8 mouse cellular contexts compared by ENCODE assay signal in genomic region chr1:23256630-23257001, GRCm38 (mm10).
DNase-seq lines count a peak whose midpoint lies in the region; ATAC-seq and TF ChIP-seq lines count a peak whose summit lies in the region.

No protein-coding gene starts in this region.

- TF ChIP-seq CTCF in ES-Bruce4 (IDR thresholded peaks at IDR 0.05; ENCODE audit: low read depth, low read length): no peak
- TF ChIP-seq CTCF in heart, postnatal 0 days (IDR thresholded peaks at IDR 0.05; ENCODE audit: low read depth): no peak
- TF ChIP-seq CTCF in liver, postnatal 0 days (IDR thresholded peaks at IDR 0.05; ENCODE audit: low read depth): no peak
- TF ChIP-seq CTCF in olfactory bulb, adult 2 months (IDR thresholded peaks at IDR 0.05; ENCODE audit: insufficient read depth, low read depth, low read length): no peak

- H3K9me3 ChIP-seq in ES-Bruce4 (replicated peaks; ENCODE audit: control insufficient read depth, insufficient read depth, low read length, poor library complexity, severe bottlenecking): no peaks in the 10 kb centered on the region
- no peaks in the 10 kb centered on the region for H3K9me3 ChIP-seq in forebrain, embryonic 12.5 days
- H3K9me3 ChIP-seq in heart, postnatal 0 days (replicated peaks; ENCODE audit: control insufficient read depth, low read length): peaks cover 4% of the 10 kb centered on the region
- H3K9me3 ChIP-seq in liver, postnatal 0 days (ENCODE audit: low read length): peaks cover 3% of the 10 kb centered on the region; the same call in 1 of the 2 replicates

- ATAC-seq in forebrain, embryonic 12.5 days (ENCODE audit: low FRiP score): no peak
- ATAC-seq in heart, postnatal 0 days (ENCODE audit: insufficient read depth, low read depth): peak; percentile 69
- ATAC-seq in liver, postnatal 0 days: peak; percentile 63

- H3K27me3 ChIP-seq in ES-Bruce4 (ENCODE audit: control insufficient read depth, insufficient read depth, low read length, poor library complexity, severe bottlenecking): no peaks in the 10 kb centered on the region
- H3K27me3 ChIP-seq in forebrain, embryonic 12.5 days: no peaks in the 10 kb centered on the region
- H3K27me3 ChIP-seq in heart, postnatal 0 days (ENCODE audit: control insufficient read depth, insufficient read depth, low read length): no peaks in the 10 kb centered on the region
- H3K27me3 ChIP-seq in liver, postnatal 0 days (ENCODE audit: insufficient read depth, low read length): no peaks in the 10 kb centered on the region

- no peak overlapping the region for H3K27ac ChIP-seq in ES-Bruce4 (ENCODE audit: insufficient read depth, low read length)
- H3K27ac ChIP-seq in forebrain, embryonic 12.5 days: peak overlapping the region; percentile 95
- peak overlapping the region; percentile 99 for H3K27ac ChIP-seq in heart, postnatal 0 days (ENCODE audit: low read depth)
- peak overlapping the region; percentile 97 for H3K27ac ChIP-seq in liver, postnatal 0 days (ENCODE audit: low read depth)
- H3K27ac ChIP-seq in olfactory bulb, adult 2 months (ENCODE audit: insufficient read depth, low read depth, low read length): peak overlapping the region; percentile 49

- H3K4me3 ChIP-seq in ES-Bruce4 (ENCODE audit: low read depth, low read length): peak overlapping the region; percentile 89
- H3K4me3 ChIP-seq in forebrain, embryonic 12.5 days (replicated peaks): peak overlapping the region; percentile 78
- H3K4me3 ChIP-seq in heart, postnatal 0 days (ENCODE audit: low read depth, low read length): peak overlapping the region; percentile 80
- H3K4me3 ChIP-seq in liver, postnatal 0 days (ENCODE audit: low read depth, low read length): peak overlapping the region; percentile 84
- peak overlapping the region; percentile 86 for H3K4me3 ChIP-seq in olfactory bulb, adult 2 months (ENCODE audit: insufficient read depth, low read depth, low read length)

- no peak for TF ChIP-seq EP300 in ES-Bruce4 (IDR thresholded peaks at IDR 0.05; ENCODE audit: insufficient read depth, low read depth, low read length)
- TF ChIP-seq EP300 in heart, postnatal 0 days (IDR thresholded peaks at IDR 0.05; ENCODE audit: low read depth): no peak; the same call in 1 of the 2 replicates
- no peak for TF ChIP-seq EP300 in liver, postnatal 0 days (IDR thresholded peaks at IDR 0.05; ENCODE audit: low read depth)

- peak overlapping the region; percentile 87 for H3K9ac ChIP-seq in ES-Bruce4 (ENCODE audit: low read depth, poor library complexity, severe bottlenecking)
- H3K9ac ChIP-seq in forebrain, embryonic 12.5 days: peak overlapping the region; percentile 82
- H3K9ac ChIP-seq in heart, postnatal 0 days (replicated peaks; ENCODE audit: low read depth, low read length): peak overlapping the region; percentile 96
- H3K9ac ChIP-seq in liver, postnatal 0 days (replicated peaks): peak overlapping the region; percentile 87

- TF ChIP-seq POLR2A in ES-Bruce4 (IDR thresholded peaks at IDR 0.05; ENCODE audit: insufficient read depth, low read length): no peak
- TF ChIP-seq POLR2A in olfactory bulb, adult 2 months (IDR thresholded peaks at IDR 0.05; ENCODE audit: insufficient read depth, low read depth, low read length): no peak

- peak overlapping the region; percentile 60 for H3K4me2 ChIP-seq in forebrain, embryonic 12.5 days
- H3K4me2 ChIP-seq in heart, postnatal 0 days (ENCODE audit: low read depth, low read length): peak overlapping the region; percentile 65
- H3K4me2 ChIP-seq in liver, postnatal 0 days (ENCODE audit: low read depth, low read length): peak overlapping the region; percentile 73

- WGBS in forebrain, embryonic 12.5 days: under 1% methylated on average over 45 of the region's 45 CpGs
- under 1% methylated on average over 45 of the region's 45 CpGs for WGBS in heart, postnatal 0 days
- 3% methylated on average over 44 of the region's 45 CpGs for WGBS in liver, postnatal 0 days (ENCODE audit: insufficient replicate concordance)
- WGBS in olfactory bulb, adult 2 months: under 1% methylated on average over 45 of the region's 45 CpGs

- H3K36me3 ChIP-seq in ES-Bruce4 (ENCODE audit: control insufficient read depth, insufficient read depth, low read length, poor library complexity, severe bottlenecking): no peaks in the 10 kb centered on the region
- H3K36me3 ChIP-seq in forebrain, embryonic 12.5 days (replicated peaks): no peaks in the 10 kb centered on the region
- H3K36me3 ChIP-seq in heart, postnatal 0 days (replicated peaks; ENCODE audit: control insufficient read depth, insufficient read depth, low read length): peaks cover 4% of the 10 kb centered on the region; the same call in 1 of the 2 replicates
- H3K36me3 ChIP-seq in liver, postnatal 0 days (replicated peaks; ENCODE audit: insufficient read depth, low read length): 0 out of 2 replicates have a peak, but pooled peaks cover 3% of the 10 kb centered on the region

- no peaks in the 10 kb centered on the region for H3K4me1 ChIP-seq in ES-Bruce4 (ENCODE audit: control insufficient read depth, insufficient read depth, low read length)
- peaks cover 11% of the 10 kb centered on the region for H3K4me1 ChIP-seq in forebrain, embryonic 12.5 days
- H3K4me1 ChIP-seq in heart, postnatal 0 days (ENCODE audit: control insufficient read depth, insufficient read depth): peaks cover 26% of the 10 kb centered on the region
- H3K4me1 ChIP-seq in liver, postnatal 0 days (ENCODE audit: insufficient read depth): peaks cover 27% of the 10 kb centered on the region
- H3K4me1 ChIP-seq in olfactory bulb, adult 2 months (ENCODE audit: control insufficient read depth, insufficient read depth, low read length): no peaks in the 10 kb centered on the region

- DNase-seq in c-Kit-positive CD71-positive TER-119-positive erythroid progenitor cells, embryonic 14.5 days (ENCODE audit: low spot score): peak; percentile 55
- DNase-seq in heart, postnatal 0 days (ENCODE audit: low spot score): peak; percentile 83
- peak; percentile 84 to 90 for DNase-seq in kidney, postnatal 4 days
- DNase-seq in liver, postnatal 0 days: peak; percentile 85
- DNase-seq in thymus, adult 18-20 months: peak; percentile 13

Comparison
In these comparisons a context has a peak if more than half of its experiments do, and no peak if none do; other contexts are left out.
1. DNase-seq: peak in every context shown above with its lines; median percentile 87 in kidney, postnatal 4 days; 85 in liver, postnatal 0 days; 83 in heart, postnatal 0 days; 55 in c-Kit-positive CD71-positive TER-119-positive erythroid progenitor cells, embryonic 14.5 days; 13 in thymus, adult 18-20 months.